Mouse (Mus musculus) embryo, embryonic 9.5 days (tissue): ENCODE measurements around the gene Traf3ip2.

Source experiments
- DNase-seq: peaks from one replicate; pipeline ENCODE4 v3.0.0-alpha.2; 2017; ENCODE audit errors: extremely low spot score

Gene Traf3ip2

GRCm38 (mm10) chr10:39674766-39675165 is 62.0 kb downstream of the Traf3ip2 start:
- DNase-seq, result no peak

GRCm38 (mm10) chr10:39678199-39678791 is 65.6 kb downstream of the Traf3ip2 start:
- DNase-seq, result no peak

GRCm38 (mm10) chr10:39681014-39681413 is 68.3 kb downstream of the Traf3ip2 start:
- no peak for DNase-seq

- no peak for DNase-seq
Observed at GRCm38 (mm10) chr10:39682556-39682955, 69.8 kb downstream of the Traf3ip2 start.

GRCm38 (mm10) chr10:39683481-39683880 is 70.7 kb downstream of the Traf3ip2 start:
- no peak for DNase-seq

- no peak for DNase-seq
Observed at GRCm38 (mm10) chr10:39686811-39687210, 74.1 kb downstream of the Traf3ip2 start.

- DNase-seq, result no peak
Observed at GRCm38 (mm10) chr10:39687851-39688250, 75.1 kb downstream of the Traf3ip2 start.

GRCm38 (mm10) chr10:39691351-39692064 is 78.8 kb downstream of the Traf3ip2 start:
- DNase-seq, result no peak

GRCm38 (mm10) chr10:39692152-39692551 is 79.4 kb downstream of the Traf3ip2 start:
- DNase-seq, result no peak
